13 mouse cellular contexts compared by ENCODE assay signal in the genomic region with DNA sequence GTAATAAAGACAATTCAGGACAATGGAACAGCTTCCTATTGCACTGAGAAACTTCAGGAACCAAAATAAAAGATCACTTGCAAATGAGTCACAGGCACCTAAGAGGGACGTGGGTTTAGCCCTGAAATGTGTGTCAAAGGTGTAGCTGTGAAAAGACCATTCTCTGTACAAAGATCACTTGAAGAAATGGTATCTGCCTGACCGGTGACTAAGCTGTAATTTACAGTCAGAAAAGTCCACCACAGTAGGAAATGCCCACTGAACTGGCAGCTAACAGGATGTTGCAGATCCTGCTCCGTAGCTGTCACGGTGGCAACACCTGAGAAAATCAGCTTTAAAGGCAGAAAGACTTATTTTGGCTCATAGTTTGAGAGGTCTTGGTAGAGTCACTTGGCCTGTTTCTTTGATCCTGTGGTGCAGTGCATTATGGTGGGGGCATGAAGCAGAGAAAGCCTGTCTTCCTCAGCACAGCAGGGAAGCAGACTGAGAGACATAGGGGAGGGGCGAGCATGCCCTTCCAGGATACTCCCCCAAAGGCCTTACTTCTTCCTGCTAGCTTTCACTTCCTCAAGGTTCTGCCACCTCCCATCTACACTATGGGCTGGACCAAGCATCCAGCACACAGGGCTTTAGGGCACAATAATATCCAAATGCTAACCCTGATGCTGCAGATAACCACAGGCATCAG. TPM values are rescaled to one million over a fixed set of nuclear protein-coding genes. Genes with fewer than 3 reads are reported as not detected.
DNase-seq lines count a peak whose midpoint lies in the region; ATAC-seq and TF ChIP-seq lines count a peak whose summit lies in the region.
"Had no signal": no experiment of that assay in that cellular context is flagged by ENCODE, and none has a peak within 500 bp of the region (broad histone marks: within the 10 kb centered on the region; RNA-seq: fewer than 3 reads in every experiment).

No protein-coding gene starts in this region.

- no peak overlapping the region for H3K4me2 ChIP-seq in liver, postnatal 0 days (ENCODE audit: low read depth, low read length)
- H3K4me2 ChIP-seq in CH12.LX (ENCODE audit: insufficient read depth, low read depth, poor library complexity, severe bottlenecking) = no peak overlapping the region; the same call in 1 of the 2 replicates
- H3K4me2 ChIP-seq: heart, embryonic 15.5 days; lung, embryonic 14.5 days had no signal

- no peaks in the 10 kb centered on the region for H3K27me3 ChIP-seq in liver, postnatal 0 days (ENCODE audit: insufficient read depth, low read length)
- H3K27me3 ChIP-seq in CH12.LX (replicated peaks) = no peaks in the 10 kb centered on the region
- H3K27me3 ChIP-seq: heart, embryonic 15.5 days had no signal

- TF ChIP-seq EP300 in liver, postnatal 0 days (IDR thresholded peaks at IDR 0.05; ENCODE audit: low read depth) = no peak
- TF ChIP-seq EP300 in CH12.LX (IDR thresholded peaks at IDR 0.05; ENCODE audit: low read length) = peak; percentile 32; the same call in 1 of the 2 replicates

- H3K27ac ChIP-seq in liver, postnatal 0 days (ENCODE audit: low read depth) = peak overlapping the region; percentile 11; the same call in 1 of the 2 replicates
- H3K27ac ChIP-seq in CH12.LX (ENCODE audit: insufficient read depth, low read depth) = no peak overlapping the region
- H3K27ac ChIP-seq: heart, embryonic 15.5 days had no signal

- in situ Hi-C loops in CH12.LX (cut with MboI; ENCODE audit: low pct_ligation_motif_present, low pct_unique_long_range_greater_than_20kb, low sequenced_read_pairs) = no loop called here

- TF ChIP-seq POLR2A in CH12.LX (IDR thresholded peaks at IDR 0.05; ENCODE audit: low read depth, low read length) = no peak

- no peak for TF ChIP-seq RAD21 in CH12.LX (IDR thresholded peaks at IDR 0.05; ENCODE audit: low read depth, low read length)

- no peak for TF ChIP-seq CTCF in liver, postnatal 0 days (IDR thresholded peaks at IDR 0.05; ENCODE audit: low read depth)
- TF ChIP-seq CTCF in CH12.LX (conservative IDR thresholded peaks at IDR 0.05 in 1 of 2, IDR thresholded peaks at IDR 0.05 in 1 of 2; ENCODE audit: low read depth in 2 of 2, low read length in 2 of 2) = no peak

- no peaks in the 10 kb centered on the region for H3K79me2 ChIP-seq in CH12.LX (replicated peaks; ENCODE audit: control insufficient read depth, extremely low read depth, insufficient read depth, poor library complexity, severe bottlenecking)

- peaks cover 14% of the 10 kb centered on the region for H3K4me1 ChIP-seq in liver, postnatal 0 days (ENCODE audit: insufficient read depth)
- H3K4me1 ChIP-seq in CH12.LX (ENCODE audit: control insufficient read depth in 1 of 2, insufficient read depth in 2 of 2) = peaks cover 16 to 57% of the 10 kb centered on the region in 2 experiments

- intact Hi-C loops in gastrocnemius, postnatal 36 days (cut with DNase I) = no loop called here

- 49% methylated on average over 5 of the region's 5 CpGs for WGBS in liver, postnatal 0 days (ENCODE audit: insufficient replicate concordance)

- DNase-seq in liver, postnatal 0 days = no peak
- DNase-seq in liver (no peak), CH12.LX (ENCODE audit: extremely low read depth) (peak; percentile 63)
- peak; percentile 6 to 22 for DNase-seq in natural killer cell, adult 2 months (ENCODE audit: low spot score in 2 of 2)
- no peak for DNase-seq in gastrocnemius, postnatal 36 days
- DNase-seq in layer of hippocampus, adult 11-12 months (ENCODE audit: low spot score) = no peak
- no peak for DNase-seq in layer of hippocampus, adult 8-10 months (ENCODE audit: low spot score in 2 of 2)
- DNase-seq: adrenal gland, postnatal 25 days; cerebellum, postnatal 10 days; lung, embryonic 14.5 days had no signal

- peak; percentile 31 for ATAC-seq in liver, postnatal 0 days
- ATAC-seq in hematopoietic stem cell, adult 5-6 weeks (replicated peaks in 1 of 2; ENCODE audit: insufficient read depth in 1 of 2, low FRiP score in 2 of 2, low TSS enrichment in 1 of 2, low read depth in 1 of 2, poor library complexity in 2 of 2, severe bottlenecking in 2 of 2) = peak; percentile 75 to 76
- ATAC-seq: midbrain, embryonic 16.5 days had no signal

- H3K9ac ChIP-seq in liver, postnatal 0 days (replicated peaks) = no peak overlapping the region
- H3K9ac ChIP-seq in CH12.LX (ENCODE audit: insufficient read depth, low read depth) = no peak overlapping the region
- H3K9ac ChIP-seq: heart, embryonic 15.5 days; lung, embryonic 14.5 days had no signal

- H3K4me3 ChIP-seq in liver, postnatal 0 days (ENCODE audit: low read depth, low read length) = no peak overlapping the region
- H3K4me3 ChIP-seq in CH12.LX (replicated peaks in 1 of 3; ENCODE audit: low read depth in 2 of 3, low read length in 2 of 3, poor library complexity in 1 of 3) = peak overlapping the region in 1 of 3 experiments; percentile 15
- H3K4me3 ChIP-seq: heart, embryonic 15.5 days had no signal

- no peaks in the 10 kb centered on the region for H3K9me3 ChIP-seq in liver, postnatal 0 days (ENCODE audit: low read length)
- no peaks in the 10 kb centered on the region for H3K9me3 ChIP-seq in CH12.LX (replicated peaks; ENCODE audit: low read length)
- H3K9me3 ChIP-seq: heart, embryonic 15.5 days had no signal

- dilution Hi-C loops in CH12.LX (cut with MboI; ENCODE audit: extremely low pct_ligation_motif_present, extremely low pct_unique_long_range_greater_than_20kb, low sequenced_read_pairs) = no loop called here

- no peaks in the 10 kb centered on the region for H3K36me3 ChIP-seq in liver, postnatal 0 days (replicated peaks; ENCODE audit: insufficient read depth, low read length)
- H3K36me3 ChIP-seq in CH12.LX (replicated peaks in 1 of 2; ENCODE audit: control insufficient read depth in 1 of 2, insufficient read depth in 1 of 2, low read length in 1 of 2) = peaks cover 0 to 9% of the 10 kb centered on the region in 2 experiments
- H3K36me3 ChIP-seq: heart, embryonic 15.5 days had no signal

TF ChIP-seq in CH12.LX, 34 proteins besides CTCF, POLR2A, EP300 and RAD21:
- peak; percentile 38; the same call in 1 of the 2 replicates for TF ChIP-seq IRF4 (IDR thresholded peaks at IDR 0.05; ENCODE audit: low read depth, low read length)
- no peak for TF ChIP-seq SIN3A (IDR thresholded peaks at IDR 0.05; ENCODE audit: low read length)
- TF ChIP-seq MAX (IDR thresholded peaks at IDR 0.05; ENCODE audit: low read length) = 0 out of 2 replicates have a peak, but pooled peaks have one; percentile 11

RNA-seq across cellular contexts. Expression of a gene that starts 28.9 kb away (rescaled TPM):
- 1.5 and 1.6 TPM in 2 replicates for polyA plus RNA-seq in liver, postnatal 0 days (2015; fragmentation: Nextera tagmentation; extraction: Ambion mirVana)
- total RNA-seq in CH12.LX (2012; rRNA removed) (6.3 and 6.7 TPM in 2 replicates), CH12.LX (2014; rRNA removed) (1.4 and 2.3 TPM in 2 replicates)
- 12.2 and 14.2 TPM in 2 replicates for polyA plus RNA-seq in CH12.LX (2012; ENCODE audit: insufficient read length, low read depth)
- total RNA-seq in hematopoietic stem cell, adult 5-6 weeks (2017) = 10.6 and 12.8 TPM in 2 replicates
- 10 to 100 TPM; 23.7 to 28.5 TPM for total RNA-seq in gastrocnemius, postnatal 36 days (2021)
- 10 to 100 TPM; 35.5 to 40.5 (median 37.5) TPM for total RNA-seq in layer of hippocampus, adult 8-10 months (2022)

Comparison
In these comparisons a context has a peak if more than half of its experiments do, and no peak if none do; other contexts are left out.
1. DNase-seq: peak in CH12.LX (single experiment) and natural killer cell, adult 2 months (2 of 2); none in liver, postnatal 0 days (single experiment), liver (single experiment), gastrocnemius, postnatal 36 days (0 of 2), layer of hippocampus, adult 11-12 months (single experiment) and layer of hippocampus, adult 8-10 months (0 of 2).